Mouse (Mus musculus): ENCODE data around the gene Pth. TPM values are rescaled to one million over a fixed set of nuclear protein-coding genes. Genes with fewer than 3 reads are reported as not detected.
A peak's percentile ranks its signal among the peaks of the same experiment; 100 is the strongest.

Pth gene
- polyA plus RNA-seq, 1 experiment from 2014 or later = not detected

DNA sequence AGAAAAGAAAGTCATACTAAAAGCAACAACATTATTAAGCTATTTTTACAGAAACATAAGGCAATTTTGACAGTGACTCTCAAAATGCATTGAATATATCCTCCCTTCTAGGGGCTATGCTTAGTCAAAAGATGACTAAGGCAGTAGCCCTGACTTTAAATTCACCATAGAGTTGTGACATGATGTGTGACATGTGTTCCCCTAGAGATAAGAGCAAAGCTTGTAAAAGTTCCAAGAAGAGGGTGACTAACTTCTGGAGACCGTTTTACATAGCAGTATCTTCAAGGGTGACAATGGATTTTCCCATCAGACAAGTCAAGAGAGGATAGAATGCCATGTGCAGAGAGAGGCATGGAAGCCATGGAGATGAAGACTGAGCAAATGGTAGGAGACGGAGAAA, 3.2 kb upstream of the Pth start:
- Histone ChIP-seq H3K9ac (ENCODE audit: low read depth, low read length) (no peak overlapping the region), H3K4me3 (ENCODE audit: low read depth, low read length) (no peak overlapping the region), H3K27ac (ENCODE audit: low read depth, low read length) (no peak overlapping the region), H3K4me1 (replicated peaks; ENCODE audit: control insufficient read depth, insufficient read depth, low read length) (no peaks in the 10 kb centered on the region), H3K27me3 (replicated peaks; ENCODE audit: control insufficient read depth, insufficient read depth, low read length) (no peaks in the 10 kb centered on the region), H3K36me3 (ENCODE audit: control insufficient read depth, insufficient read depth) (no peaks in the 10 kb centered on the region), H3K9me3 (ENCODE audit: control insufficient read depth) (no peaks in the 10 kb centered on the region), H3K4me2 (replicated peaks; ENCODE audit: low read depth) (no peak overlapping the region)
- WGBS = 82% methylated on average over 2 of the region's 2 CpGs
- no peak for TF ChIP-seq CTCF (IDR thresholded peaks at IDR 0.05; ENCODE audit: low read depth)
- no peak for ATAC-seq

DNA sequence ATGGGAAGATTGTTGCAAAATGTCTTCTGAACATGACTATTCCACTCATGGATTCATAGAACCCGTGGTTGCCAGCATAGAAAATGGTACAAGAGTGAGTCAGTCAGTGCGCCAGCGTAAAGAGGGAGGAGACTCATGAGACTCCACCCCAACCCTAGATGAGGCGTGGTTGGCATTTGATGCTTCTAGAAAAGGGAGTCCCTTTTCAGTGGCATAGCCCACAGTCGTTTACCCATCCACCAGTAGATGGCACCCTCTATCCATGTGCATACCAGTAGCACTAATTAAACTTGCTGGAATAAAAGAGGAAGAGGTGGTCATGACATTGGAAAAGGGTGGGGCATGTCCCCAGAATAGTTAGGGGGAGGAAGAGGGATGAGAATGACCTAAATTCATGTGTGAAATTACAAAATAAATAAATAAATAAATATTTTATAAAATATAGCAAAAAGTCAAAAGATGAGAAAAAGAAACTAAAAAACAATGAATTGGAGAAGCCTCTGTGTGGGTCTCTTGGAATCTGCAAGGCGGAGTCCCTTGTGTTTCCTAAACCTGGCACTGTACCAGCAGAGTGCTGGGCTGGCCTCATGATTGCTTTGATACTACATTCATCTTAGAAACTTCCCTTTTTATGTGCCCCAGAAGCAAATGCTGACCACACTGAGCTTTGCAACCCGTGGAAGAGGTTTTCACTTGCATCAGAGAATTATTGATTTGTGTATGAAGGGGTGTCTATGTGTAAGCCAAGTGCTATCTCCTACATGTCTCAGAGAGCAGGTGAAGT, 10.3 kb downstream of the Pth start:
- no peaks in the 10 kb centered on the region for H3K4me1 ChIP-seq (replicated peaks; ENCODE audit: control insufficient read depth, insufficient read depth, low read length)

DNA sequence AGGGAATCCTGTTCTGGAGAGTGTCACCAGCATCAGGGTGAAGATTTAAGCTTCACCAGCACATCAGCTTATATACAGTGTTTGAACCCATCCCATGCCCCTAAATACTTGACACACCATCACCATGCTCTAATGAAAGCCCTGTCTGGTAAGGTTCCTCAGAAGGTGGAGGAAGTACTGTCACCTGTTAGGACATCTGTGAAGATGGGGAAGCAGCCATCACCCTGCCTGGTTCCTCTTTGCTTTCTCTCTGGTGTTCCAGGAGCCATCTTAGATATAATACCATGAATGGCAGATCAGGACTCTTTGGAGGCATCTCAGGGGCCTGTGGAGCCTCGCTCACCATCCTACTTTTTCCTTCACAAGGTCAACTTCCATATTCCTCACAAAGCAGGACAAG, 15.7 kb downstream of the Pth start:
- Histone ChIP-seq H3K4me2 (replicated peaks; ENCODE audit: low read depth) (no peak overlapping the region), H3K4me3 (ENCODE audit: low read depth, low read length) (no peak overlapping the region), H3K9me3 (ENCODE audit: control insufficient read depth) (no peaks in the 10 kb centered on the region), H3K27me3 (replicated peaks; ENCODE audit: control insufficient read depth, insufficient read depth, low read length) (no peaks in the 10 kb centered on the region), H3K36me3 (ENCODE audit: control insufficient read depth, insufficient read depth) (no peaks in the 10 kb centered on the region), H3K4me1 (replicated peaks; ENCODE audit: control insufficient read depth, insufficient read depth, low read length) (no peaks in the 10 kb centered on the region), H3K9ac (ENCODE audit: low read depth, low read length) (no peak overlapping the region), H3K27ac (ENCODE audit: low read depth, low read length) (no peak overlapping the region)
- WGBS = 100% methylated on average over 1 of the region's 1 CpGs
- ATAC-seq = no peak
- TF ChIP-seq CTCF (IDR thresholded peaks at IDR 0.05; ENCODE audit: low read depth) = no peak

More for the DNA sequence above, 10.3 kb downstream of the Pth start:
- WGBS = 23% methylated on average over 7 of the region's 7 CpGs
- Histone ChIP-seq H3K27me3 (replicated peaks; ENCODE audit: control insufficient read depth, insufficient read depth, low read length) (no peaks in the 10 kb centered on the region), H3K4me3 (ENCODE audit: low read depth, low read length) (no peak overlapping the region), H3K4me2 (replicated peaks; ENCODE audit: low read depth) (no peak overlapping the region), H3K9ac (ENCODE audit: low read depth, low read length) (no peak overlapping the region), H3K36me3 (ENCODE audit: control insufficient read depth, insufficient read depth) (no peaks in the 10 kb centered on the region), H3K9me3 (ENCODE audit: control insufficient read depth) (no peaks in the 10 kb centered on the region), H3K27ac (ENCODE audit: low read depth, low read length) (no peak overlapping the region)
- peak; percentile 83 for ATAC-seq
- TF ChIP-seq CTCF (IDR thresholded peaks at IDR 0.05; ENCODE audit: low read depth) = peak; percentile 98

DNA sequence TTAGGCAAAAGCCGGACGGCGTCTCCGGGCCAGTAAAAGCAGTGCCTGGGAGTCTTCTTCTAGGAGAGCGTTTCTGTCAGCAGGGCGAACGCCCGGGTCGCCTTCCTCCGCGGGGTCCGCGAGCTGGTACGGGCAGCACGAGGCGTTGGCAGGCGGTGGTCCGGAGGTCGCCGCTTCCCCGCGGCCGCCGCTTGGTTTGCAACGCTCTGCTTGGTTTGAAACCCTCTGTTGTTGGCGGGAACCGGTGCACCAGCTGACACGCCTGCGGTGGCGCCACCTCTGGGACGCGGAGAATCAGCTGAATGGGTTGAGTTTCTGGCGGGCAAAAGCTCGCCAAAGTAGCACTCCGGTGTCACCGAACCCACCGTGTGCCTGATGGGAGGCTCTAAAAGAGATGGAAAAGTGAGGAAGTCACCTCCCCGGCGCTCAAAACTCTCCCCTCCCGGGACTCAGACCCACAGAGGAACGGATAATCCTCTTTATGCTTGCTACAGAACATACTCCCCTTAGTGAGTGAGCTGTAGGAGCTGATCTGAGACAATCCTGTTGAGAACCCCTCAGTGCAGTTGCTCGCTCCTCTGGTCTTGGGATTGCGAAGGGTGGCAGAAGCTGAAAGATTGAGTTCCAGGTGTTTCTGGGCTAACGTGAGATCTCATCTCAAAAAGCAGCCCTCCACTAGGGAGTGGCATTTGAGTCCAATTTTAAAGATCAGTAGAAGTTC, 18.6 kb downstream of the Pth start:
- no peaks in the 10 kb centered on the region for H3K27me3 ChIP-seq (replicated peaks; ENCODE audit: control insufficient read depth, insufficient read depth, low read length)
- H3K4me2 ChIP-seq (replicated peaks; ENCODE audit: low read depth) = peak overlapping the region; percentile 98
- 1% methylated on average over 44 of the region's 44 CpGs for WGBS
- no peaks in the 10 kb centered on the region for H3K36me3 ChIP-seq (ENCODE audit: control insufficient read depth, insufficient read depth)
- peak overlapping the region; percentile 82 for H3K9ac ChIP-seq (ENCODE audit: low read depth, low read length)
- peak overlapping the region; percentile 83 for H3K4me3 ChIP-seq (ENCODE audit: low read depth, low read length)
- no peaks in the 10 kb centered on the region for H3K9me3 ChIP-seq (ENCODE audit: control insufficient read depth)
- TF ChIP-seq CTCF (IDR thresholded peaks at IDR 0.05; ENCODE audit: low read depth) = peak; percentile 77
- peak overlapping the region; percentile 54; the same call in 1 of the 2 replicates for H3K27ac ChIP-seq (ENCODE audit: low read depth, low read length)
- no peaks in the 10 kb centered on the region for H3K4me1 ChIP-seq (replicated peaks; ENCODE audit: control insufficient read depth, insufficient read depth, low read length)
- peak; percentile 81 for ATAC-seq

DNA sequence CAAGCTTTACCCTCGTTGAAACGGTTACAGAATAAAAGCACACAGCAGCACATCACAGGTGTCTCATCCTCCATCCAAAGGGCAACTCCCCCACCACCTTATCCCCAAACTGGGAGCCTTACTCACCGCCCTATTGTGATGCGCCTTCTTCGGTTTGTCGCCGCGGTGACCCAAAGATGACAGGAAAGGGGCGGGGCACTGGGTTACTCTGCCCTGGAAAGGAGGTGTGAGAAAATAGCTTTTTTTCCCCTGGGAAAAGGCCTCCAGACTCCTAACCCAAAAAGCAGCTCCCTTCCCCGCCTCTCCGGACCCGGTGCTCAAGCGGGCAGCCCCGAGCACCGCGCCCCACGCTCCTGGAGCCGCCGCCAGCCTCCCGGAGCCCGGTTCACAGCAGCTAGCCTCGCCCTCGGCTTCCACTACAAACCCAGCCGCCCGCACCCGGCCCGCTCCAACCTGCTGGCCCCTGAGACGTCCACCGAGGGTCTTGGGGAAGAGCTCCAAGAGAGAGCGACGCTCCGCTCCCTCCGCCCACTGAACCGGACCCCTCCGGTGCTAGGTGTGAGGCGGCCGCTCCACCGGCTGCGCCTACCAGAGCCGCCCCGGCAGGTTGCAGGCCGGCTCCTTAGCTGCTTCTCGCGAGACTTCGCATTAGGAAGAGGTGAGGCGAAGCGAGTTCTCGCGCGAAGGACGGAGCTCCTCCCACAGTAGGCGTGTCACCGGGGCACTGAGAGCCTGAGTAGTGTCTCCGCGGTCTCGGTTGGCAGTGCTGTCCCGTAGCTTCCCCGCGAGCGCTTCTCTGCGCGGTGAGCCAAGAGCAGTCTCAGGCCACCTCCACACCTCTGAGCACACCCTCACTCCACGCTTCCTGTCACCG, 19.4 kb downstream of the Pth start, which contains the start of gene Btbd10:
Gene Btbd10, minus strand, starts transcription at position 647 of the 874 bp plus-strand sequence.
- WGBS = under 1% methylated on average over 64 of the region's 64 CpGs

More for the DNA sequence above, 19.4 kb downstream of the Pth start, which contains the start of gene Btbd10:
- Histone ChIP-seq H3K4me3 (ENCODE audit: low read depth, low read length) (peak within 1 kb of the TSS; percentile 83), H3K9me3 (ENCODE audit: control insufficient read depth) (no peaks in the 10 kb centered on the region), H3K36me3 (ENCODE audit: control insufficient read depth, insufficient read depth) (no peaks in the 10 kb centered on the region), H3K27ac (ENCODE audit: low read depth, low read length) (peak within 1 kb of the TSS; percentile 70), H3K4me1 (replicated peaks; ENCODE audit: control insufficient read depth, insufficient read depth, low read length) (no peaks in the 10 kb centered on the region), H3K9ac (ENCODE audit: low read depth, low read length) (peak within 1 kb of the TSS; percentile 82), H3K4me2 (replicated peaks; ENCODE audit: low read depth) (peak within 1 kb of the TSS; percentile 98), H3K27me3 (replicated peaks; ENCODE audit: control insufficient read depth, insufficient read depth, low read length) (no peaks in the 10 kb centered on the region)
- no peak for TF ChIP-seq CTCF (IDR thresholded peaks at IDR 0.05; ENCODE audit: low read depth)
- peak; percentile 99 for ATAC-seq

All from intestine, postnatal 0 days (tissue).